In genomic region chr7:66106581-66107056, GRCm38 (mm10) we compare ENCODE assay signal across 16 mouse cellular contexts. TPM values are rescaled to one million over a fixed set of nuclear protein-coding genes. Genes with fewer than 3 reads are reported as not detected.
DNase-seq lines count a peak whose midpoint lies in the region; ATAC-seq and TF ChIP-seq lines count a peak whose summit lies in the region.
"Had no signal": no experiment of that assay in that cellular context is flagged by ENCODE, and none has a peak within 500 bp of the region (broad histone marks: within the 10 kb centered on the region; RNA-seq: fewer than 3 reads in every experiment).

No protein-coding gene starts in this region.

- peak overlapping the region; percentile 31; the same call in 1 of the 2 replicates for H3K27ac ChIP-seq in heart, postnatal 0 days (ENCODE audit: low read depth)
- H3K27ac ChIP-seq in heart, embryonic 12.5 days (ENCODE audit: poor library complexity, severe bottlenecking), result no peak overlapping the region
- H3K27ac ChIP-seq in lung, embryonic 15.5 days, result peak overlapping the region; percentile 57
- H3K27ac ChIP-seq in forebrain, embryonic 13.5 days, result no peak overlapping the region
- H3K27ac ChIP-seq: hindbrain, embryonic 15.5 days; liver, embryonic 15.5 days; midbrain, embryonic 12.5 days had no signal

- H3K9ac ChIP-seq in heart, postnatal 0 days (replicated peaks; ENCODE audit: low read depth, low read length), result no peak overlapping the region
- no peak overlapping the region for H3K9ac ChIP-seq in heart, embryonic 12.5 days
- 0 out of 2 replicates have a peak overlapping the region, but pooled peaks have one; percentile 10 for H3K9ac ChIP-seq in lung, embryonic 15.5 days
- H3K9ac ChIP-seq in forebrain, embryonic 13.5 days, result no peak overlapping the region
- H3K9ac ChIP-seq: forebrain, postnatal 0 days; hindbrain, embryonic 15.5 days; liver, embryonic 15.5 days; midbrain, embryonic 12.5 days had no signal

- TF ChIP-seq EP300 in heart, postnatal 0 days (IDR thresholded peaks at IDR 0.05; ENCODE audit: low read depth), result no peak

- no peak for DNase-seq in heart, postnatal 0 days (ENCODE audit: low spot score)
- peak; percentile 25 for DNase-seq in right cerebral cortex, adult 18-20 months
- DNase-seq in right cerebral cortex, adult 2 months (ENCODE audit: low spot score in 2 of 2), result no peak
- peak; percentile 29 for DNase-seq in telencephalon, adult 2 months (ENCODE audit: low read depth, low spot score)
- no peak for DNase-seq in embryo, embryonic 9.5 days (ENCODE audit: extremely low spot score)
- DNase-seq: adrenal gland, postnatal 14 days; forebrain, postnatal 0 days; gastrocnemius, postnatal 36 days; right cerebral cortex, postnatal 25 days; thymus, adult 2 months had no signal

- H3K9me3 ChIP-seq in heart, postnatal 0 days (replicated peaks; ENCODE audit: control insufficient read depth, low read length), result no peaks in the 10 kb centered on the region
- H3K9me3 ChIP-seq in heart, embryonic 12.5 days (replicated peaks), result no peaks in the 10 kb centered on the region
- no peaks in the 10 kb centered on the region for H3K9me3 ChIP-seq in lung, embryonic 15.5 days
- no peaks in the 10 kb centered on the region for H3K9me3 ChIP-seq in forebrain, embryonic 13.5 days (replicated peaks)
- H3K9me3 ChIP-seq: hindbrain, embryonic 15.5 days; liver, embryonic 15.5 days; midbrain, embryonic 12.5 days had no signal

- H3K27me3 ChIP-seq in heart, postnatal 0 days (ENCODE audit: control insufficient read depth, insufficient read depth, low read length), result no peaks in the 10 kb centered on the region
- no peaks in the 10 kb centered on the region for H3K27me3 ChIP-seq in heart, embryonic 12.5 days (replicated peaks)
- H3K27me3 ChIP-seq in lung, embryonic 15.5 days, result no peaks in the 10 kb centered on the region
- peaks cover 11% of the 10 kb centered on the region for H3K27me3 ChIP-seq in forebrain, embryonic 13.5 days
- H3K27me3 ChIP-seq: hindbrain, embryonic 15.5 days had no signal

- peaks cover 10% of the 10 kb centered on the region for H3K4me1 ChIP-seq in heart, postnatal 0 days (ENCODE audit: control insufficient read depth, insufficient read depth)
- H3K4me1 ChIP-seq in heart, embryonic 12.5 days (replicated peaks), result peaks cover 8% of the 10 kb centered on the region
- peaks cover 39% of the 10 kb centered on the region for H3K4me1 ChIP-seq in lung, embryonic 15.5 days
- peaks cover 17% of the 10 kb centered on the region for H3K4me1 ChIP-seq in forebrain, embryonic 13.5 days

- 49% methylated on average over 7 of the region's 7 CpGs for WGBS in heart, postnatal 0 days
- WGBS in heart, embryonic 12.5 days, result 71% methylated on average over 7 of the region's 7 CpGs
- WGBS in lung, embryonic 15.5 days, result 38% methylated on average over 7 of the region's 7 CpGs
- 70% methylated on average over 7 of the region's 7 CpGs for WGBS in forebrain, embryonic 13.5 days

- H3K36me3 ChIP-seq in heart, postnatal 0 days (replicated peaks; ENCODE audit: control insufficient read depth, insufficient read depth, low read length), result no peaks in the 10 kb centered on the region
- no peaks in the 10 kb centered on the region for H3K36me3 ChIP-seq in heart, embryonic 12.5 days
- H3K36me3 ChIP-seq in lung, embryonic 15.5 days, result no peaks in the 10 kb centered on the region
- no peaks in the 10 kb centered on the region for H3K36me3 ChIP-seq in forebrain, embryonic 13.5 days (ENCODE audit: poor library complexity, severe bottlenecking)
- H3K36me3 ChIP-seq: hindbrain, embryonic 15.5 days; liver, embryonic 15.5 days; midbrain, embryonic 12.5 days had no signal

- H3K4me2 ChIP-seq in heart, postnatal 0 days (ENCODE audit: low read depth, low read length), result no peak overlapping the region
- H3K4me2 ChIP-seq in heart, embryonic 12.5 days, result no peak overlapping the region
- peak overlapping the region; percentile 23; the same call in 1 of the 2 replicates for H3K4me2 ChIP-seq in lung, embryonic 15.5 days
- no peak overlapping the region for H3K4me2 ChIP-seq in forebrain, embryonic 13.5 days
- H3K4me2 ChIP-seq: hindbrain, embryonic 15.5 days; liver, embryonic 15.5 days; midbrain, embryonic 12.5 days had no signal

- no peak overlapping the region for H3K4me3 ChIP-seq in heart, postnatal 0 days (ENCODE audit: low read depth, low read length)
- no peak overlapping the region for H3K4me3 ChIP-seq in heart, embryonic 12.5 days
- no peak overlapping the region for H3K4me3 ChIP-seq in lung, embryonic 15.5 days
- H3K4me3 ChIP-seq in forebrain, embryonic 13.5 days, result no peak overlapping the region
- H3K4me3 ChIP-seq: hindbrain, embryonic 15.5 days; liver, embryonic 15.5 days; midbrain, embryonic 12.5 days had no signal

- no peak for ATAC-seq in heart, postnatal 0 days (ENCODE audit: insufficient read depth, low read depth)
- ATAC-seq in heart, embryonic 12.5 days (ENCODE audit: insufficient number of reproducible peaks, low FRiP score), result no peak
- no peak for ATAC-seq in lung, embryonic 15.5 days (ENCODE audit: borderline replicate concordance, extremely low read depth, low FRiP score, low TSS enrichment)
- ATAC-seq in forebrain, embryonic 13.5 days, result no peak
- ATAC-seq: forebrain, postnatal 0 days had no signal

- TF ChIP-seq CTCF in heart, postnatal 0 days (IDR thresholded peaks at IDR 0.05; ENCODE audit: low read depth), result no peak

RNA-seq across cellular contexts. Expression of gene Chsy1, which starts 2.7 kb away (rescaled TPM):
- 37.8 and 43.4 TPM in 2 replicates for total RNA-seq in heart, postnatal 0 days (2014; rRNA removed; ENCODE audit: low replicate concordance)
- 8.9 and 9.6 TPM in 2 replicates for polyA plus RNA-seq in heart, postnatal 0 days (2015; fragmentation: Nextera tagmentation; extraction: Ambion mirVana)
- polyA plus RNA-seq in heart, embryonic 12.5 days (2016; fragmentation: Nextera tagmentation; extraction: Ambion mirVana), result 13.3 and 15.5 TPM in 2 replicates
- 18.2 and 18.5 TPM in 2 replicates for polyA plus RNA-seq in lung, embryonic 15.5 days (2015; fragmentation: Nextera tagmentation; extraction: Ambion mirVana)
- polyA plus RNA-seq in forebrain, embryonic 13.5 days (2015; fragmentation: Nextera tagmentation; extraction: Ambion mirVana), result 14.2 and 14.5 TPM in 2 replicates

RNA-seq across cellular contexts. Expression of gene Selenos, which starts 27.2 kb away (rescaled TPM):
- 30.7 and 41.3 TPM in 2 replicates for total RNA-seq in heart, postnatal 0 days (2014; rRNA removed; ENCODE audit: low replicate concordance)
- 66.3 and 70.5 TPM in 2 replicates for polyA plus RNA-seq in heart, postnatal 0 days (2015; fragmentation: Nextera tagmentation; extraction: Ambion mirVana)
- polyA plus RNA-seq in heart, embryonic 12.5 days (2016; fragmentation: Nextera tagmentation; extraction: Ambion mirVana), result 70.2 and 70.7 TPM in 2 replicates
- polyA plus RNA-seq in lung, embryonic 15.5 days (2015; fragmentation: Nextera tagmentation; extraction: Ambion mirVana), result 101 and 105 TPM in 2 replicates
- polyA plus RNA-seq in forebrain, embryonic 13.5 days (2015; fragmentation: Nextera tagmentation; extraction: Ambion mirVana), result 70.7 TPM in 2 replicates

RNA-seq across cellular contexts. Expression of gene Snrpa1, which starts 47.8 kb away (rescaled TPM):
- 18.0 and 30.8 TPM in 2 replicates for total RNA-seq in heart, postnatal 0 days (2014; rRNA removed; ENCODE audit: low replicate concordance)
- 58.9 and 62.1 TPM in 2 replicates for polyA plus RNA-seq in heart, postnatal 0 days (2015; fragmentation: Nextera tagmentation; extraction: Ambion mirVana)
- 113 and 114 TPM in 2 replicates for polyA plus RNA-seq in heart, embryonic 12.5 days (2016; fragmentation: Nextera tagmentation; extraction: Ambion mirVana)
- 177 and 181 TPM in 2 replicates for polyA plus RNA-seq in lung, embryonic 15.5 days (2015; fragmentation: Nextera tagmentation; extraction: Ambion mirVana)
- polyA plus RNA-seq in forebrain, embryonic 13.5 days (2015; fragmentation: Nextera tagmentation; extraction: Ambion mirVana), result 201 and 206 TPM in 2 replicates

Comparison
In these comparisons a context has a peak if more than half of its experiments do, and no peak if none do; other contexts are left out.
1. DNase-seq: peak in right cerebral cortex, adult 18-20 months (single experiment) and telencephalon, adult 2 months (single experiment); none in heart, postnatal 0 days (single experiment), right cerebral cortex, adult 2 months (0 of 2) and embryo, embryonic 9.5 days (single experiment).
2. H3K27ac ChIP-seq: peak in heart, postnatal 0 days (single experiment) and lung, embryonic 15.5 days (single experiment); none in heart, embryonic 12.5 days (single experiment) and forebrain, embryonic 13.5 days (single experiment).